Mouse (Mus musculus) liver, embryonic 14.5 days (tissue): ENCODE results near the gene Mrps5.

Experiments used
- CTCF ChIP-seq: IDR thresholded peaks from 2 replicates; pipeline ENCODE4 v1.5.1; 2016; ENCODE audit warnings: antibody characterized with exemption, low read depth, control low read depth
- EP300 ChIP-seq: IDR thresholded peaks from 2 replicates; pipeline ENCODE4 v1.6.1; 2016; ENCODE audit warnings: antibody characterized with exemption, low read depth

GRCm38 (mm10) chr2:127549711-127550110, 37.3 kb upstream of the Mrps5 start:
- TF ChIP-seq CTCF (no peak), EP300 (no peak)
